Mouse (Mus musculus): ENCODE results near the gene Cstf1.

Cstf1 gene

GRCm38 (mm10) chr2:172413894-172414293 lies 43.4 kb downstream of the Cstf1 start:
- DNase-seq (ENCODE audit: low read depth, low spot score), result no peak

- DNase-seq (ENCODE audit: low read depth, low spot score), result no peak
Observed at GRCm38 (mm10) chr2:172416218-172416617, 45.7 kb downstream of the Cstf1 start.

- no peak for DNase-seq (ENCODE audit: low read depth, low spot score)
Observed at GRCm38 (mm10) chr2:172416876-172417275, 46.4 kb downstream of the Cstf1 start.

- no peak for DNase-seq (ENCODE audit: low read depth, low spot score)
Observed at GRCm38 (mm10) chr2:172418208-172418607, 47.7 kb downstream of the Cstf1 start.

- DNase-seq (ENCODE audit: low read depth, low spot score), result no peak
Observed at GRCm38 (mm10) chr2:172430609-172431008, 60.1 kb downstream of the Cstf1 start.
